Mouse (Mus musculus) lung, embryonic 14.5 days (tissue): ENCODE measurements at regions not wholly inside any gene's neighbourhood (a gene's known extent, or its start where the extent isn't known, plus 50 kb on each side); places are given as distances from the start of the nearest gene placed in this dataset.

Experiments used
- ATAC-seq: fragments of 200-750 bp; cut with Nextera tagmentation; 2 replicates; pipeline ENCODE4 v1.8.0; 2017; ENCODE audit warnings: mild to moderate bottlenecking, moderate TSS enrichment, moderate library complexity; ENCODE audit not compliant: insufficient read depth
- DNase-seq: peaks from one replicate; pipeline ENCODE4 v3.0.0-alpha.2; 2015
- H3K27ac ChIP-seq: fragments of 300-500 bp; sonication (generic); 2 replicates; pipeline ENCODE4 v1.5.1; 2014; ENCODE audit warnings: low read depth, mild to moderate bottlenecking, moderate library complexity
- H3K27me3 ChIP-seq: fragments of 300-500 bp; sonication (generic); 2 replicates; pipeline ENCODE4 v1.6.1; 2014; ENCODE audit warnings: low read length, control low read depth; ENCODE audit not compliant: insufficient read depth
- H3K36me3 ChIP-seq: fragments of 300-500 bp; sonication (generic); 2 replicates; pipeline ENCODE4 v1.6.1; 2014; ENCODE audit warnings: control low read depth; ENCODE audit not compliant: insufficient read depth
- H3K4me1 ChIP-seq: fragments of 300-500 bp; sonication (generic); 2 replicates; pipeline ENCODE4 v1.6.1; 2014; ENCODE audit warnings: antibody characterized with exemption, control low read depth; ENCODE audit not compliant: insufficient read depth
- H3K4me2 ChIP-seq: fragments of 300-500 bp; sonication (generic); 2 replicates; pipeline ENCODE4 v1.6.1; 2014; ENCODE audit warnings: mild to moderate bottlenecking
- H3K4me3 ChIP-seq: fragments of 300-500 bp; sonication (generic); 2 replicates; pipeline ENCODE4 v1.5.1; 2014; ENCODE audit warnings: low read depth, low read length
- H3K9ac ChIP-seq: fragments of 300-500 bp; sonication (generic); 2 replicates; pipeline ENCODE4 v1.6.1; 2014
- H3K9me3 ChIP-seq: fragments of 300-500 bp; sonication (generic); 2 replicates; pipeline ENCODE4 v1.6.1; 2016; ENCODE audit warnings: low read depth, low read length, control low read depth
- CTCF ChIP-seq: IDR thresholded peaks from 2 replicates; pipeline ENCODE4 v1.5.1; 2016; ENCODE audit warnings: antibody characterized with exemption, low read depth
- WGBS: fragments of 180-500 bp; shearing (Covaris S2); extraction: QIAGEN DNeasy Blood & Tissue Kit; methylation state at CpG from one replicate; pipeline ENCODE4 v1.1.7; 2014; 5-methylcytosine and 5-hydroxymethylcytosine counted together

GRCm38 (mm10) chr12:109946179-109946578 lies 332.7 kb upstream of the Dio3 start:
- Histone ChIP-seq H3K9me3 (no peaks in the 10 kb centered on the region), H3K27ac (peak overlapping the region; percentile 68; the same call in 1 of the 2 replicates), H3K9ac (no peak overlapping the region), H3K36me3 (no peaks in the 10 kb centered on the region), H3K4me1 (peaks cover 14% of the 10 kb centered on the region), H3K4me3 (no peak overlapping the region), H3K27me3 (no peaks in the 10 kb centered on the region), H3K4me2 (no peak overlapping the region)
- ATAC-seq = peak; percentile 47
- WGBS = 38% methylated on average over 3 of the region's 3 CpGs
- peak; percentile 71 for DNase-seq
- TF ChIP-seq CTCF = no peak

GRCm38 (mm10) chr12:109946936-109947335 lies 331.9 kb upstream of the Dio3 start:
- no peaks in the 10 kb centered on the region for H3K27me3 ChIP-seq
- H3K36me3 ChIP-seq = no peaks in the 10 kb centered on the region
- H3K9me3 ChIP-seq = no peaks in the 10 kb centered on the region
- peaks cover 14% of the 10 kb centered on the region for H3K4me1 ChIP-seq
- no peak overlapping the region for H3K4me2 ChIP-seq
- peak overlapping the region; percentile 39; the same call in 1 of the 2 replicates for H3K27ac ChIP-seq
- H3K9ac ChIP-seq = no peak overlapping the region
- H3K4me3 ChIP-seq = no peak overlapping the region
- 47% methylated on average over 1 of the region's 1 CpGs for WGBS
- ATAC-seq = no peak
- TF ChIP-seq CTCF = no peak
- no peak for DNase-seq

GRCm38 (mm10) chr12:109947886-109948433 lies 330.9 kb upstream of the Dio3 start:
- Histone ChIP-seq H3K9me3 (no peaks in the 10 kb centered on the region), H3K4me1 (peaks cover 14% of the 10 kb centered on the region), H3K9ac (no peak overlapping the region), H3K27me3 (no peaks in the 10 kb centered on the region), H3K4me2 (no peak overlapping the region), H3K27ac (peak overlapping the region; percentile 70), H3K36me3 (no peaks in the 10 kb centered on the region), H3K4me3 (no peak overlapping the region)
- WGBS = 28% methylated on average over 7 of the region's 7 CpGs
- no peak for TF ChIP-seq CTCF
- DNase-seq = peak; percentile 89
- ATAC-seq = peak; percentile 54

- 20% methylated on average over 16 of the region's 16 CpGs for WGBS
- H3K9me3 ChIP-seq = no peaks in the 10 kb centered on the region
- no peaks in the 10 kb centered on the region for H3K36me3 ChIP-seq
- peaks cover 14% of the 10 kb centered on the region for H3K4me1 ChIP-seq
- H3K27me3 ChIP-seq = no peaks in the 10 kb centered on the region
- ATAC-seq (peak; percentile 29), DNase-seq (peak; percentile 15)
- no peak overlapping the region for H3K4me3 ChIP-seq
- peak overlapping the region; percentile 70 for H3K27ac ChIP-seq
- no peak overlapping the region for H3K9ac ChIP-seq
- H3K4me2 ChIP-seq = no peak overlapping the region
- peak; percentile 40 for TF ChIP-seq CTCF
Measured at GRCm38 (mm10) chr12:109948434-109948984, 330.4 kb upstream of the Dio3 start.

- no peak for DNase-seq
- no peaks in the 10 kb centered on the region for H3K27me3 ChIP-seq
- H3K9ac ChIP-seq = no peak overlapping the region
- H3K4me1 ChIP-seq = peaks cover 14% of the 10 kb centered on the region
- no peak for TF ChIP-seq CTCF
- WGBS = 77% methylated on average over 17 of the region's 17 CpGs
- no peak for ATAC-seq
- H3K36me3 ChIP-seq = no peaks in the 10 kb centered on the region
- no peak overlapping the region for H3K4me3 ChIP-seq
- H3K4me2 ChIP-seq = no peak overlapping the region
- H3K27ac ChIP-seq = peak overlapping the region; percentile 70; the same call in 1 of the 2 replicates
- no peaks in the 10 kb centered on the region for H3K9me3 ChIP-seq
Measured at GRCm38 (mm10) chr12:109949231-109949965, 329.5 kb upstream of the Dio3 start.

- ATAC-seq (no peak), DNase-seq (peak; percentile 46)
- no peak overlapping the region for H3K9ac ChIP-seq
- WGBS = 41% methylated on average over 6 of the region's 6 CpGs
- H3K4me2 ChIP-seq = no peak overlapping the region
- H3K27ac ChIP-seq = no peak overlapping the region
- no peak overlapping the region for H3K4me3 ChIP-seq
- TF ChIP-seq CTCF = peak; percentile 39
- H3K9me3 ChIP-seq = no peaks in the 10 kb centered on the region
- no peaks in the 10 kb centered on the region for H3K27me3 ChIP-seq
- no peaks in the 10 kb centered on the region for H3K36me3 ChIP-seq
- H3K4me1 ChIP-seq = peaks cover 14% of the 10 kb centered on the region
Measured at GRCm38 (mm10) chr12:109950632-109951031, 328.2 kb upstream of the Dio3 start.

GRCm38 (mm10) chr12:109951473-109951872 lies 327.4 kb upstream of the Dio3 start:
- DNase-seq (no peak), ATAC-seq (no peak)
- H3K4me2 ChIP-seq = no peak overlapping the region
- no peak overlapping the region for H3K27ac ChIP-seq
- no peak overlapping the region for H3K9ac ChIP-seq
- 86% methylated on average over 12 of the region's 12 CpGs for WGBS
- H3K27me3 ChIP-seq = no peaks in the 10 kb centered on the region
- no peak overlapping the region for H3K4me3 ChIP-seq
- TF ChIP-seq CTCF = no peak
- H3K4me1 ChIP-seq = peaks cover 12% of the 10 kb centered on the region
- no peaks in the 10 kb centered on the region for H3K9me3 ChIP-seq
- no peaks in the 10 kb centered on the region for H3K36me3 ChIP-seq
